Mouse (Mus musculus): ENCODE data around the gene Smtnl2. TPM values are rescaled to one million over a fixed set of nuclear protein-coding genes. Genes with fewer than 3 reads are reported as not detected.

Smtnl2 gene
- 0.08 and 0.16 TPM in 2 replicates for polyA plus RNA-seq (2012; ENCODE audit: low replicate concordance)

DNA sequence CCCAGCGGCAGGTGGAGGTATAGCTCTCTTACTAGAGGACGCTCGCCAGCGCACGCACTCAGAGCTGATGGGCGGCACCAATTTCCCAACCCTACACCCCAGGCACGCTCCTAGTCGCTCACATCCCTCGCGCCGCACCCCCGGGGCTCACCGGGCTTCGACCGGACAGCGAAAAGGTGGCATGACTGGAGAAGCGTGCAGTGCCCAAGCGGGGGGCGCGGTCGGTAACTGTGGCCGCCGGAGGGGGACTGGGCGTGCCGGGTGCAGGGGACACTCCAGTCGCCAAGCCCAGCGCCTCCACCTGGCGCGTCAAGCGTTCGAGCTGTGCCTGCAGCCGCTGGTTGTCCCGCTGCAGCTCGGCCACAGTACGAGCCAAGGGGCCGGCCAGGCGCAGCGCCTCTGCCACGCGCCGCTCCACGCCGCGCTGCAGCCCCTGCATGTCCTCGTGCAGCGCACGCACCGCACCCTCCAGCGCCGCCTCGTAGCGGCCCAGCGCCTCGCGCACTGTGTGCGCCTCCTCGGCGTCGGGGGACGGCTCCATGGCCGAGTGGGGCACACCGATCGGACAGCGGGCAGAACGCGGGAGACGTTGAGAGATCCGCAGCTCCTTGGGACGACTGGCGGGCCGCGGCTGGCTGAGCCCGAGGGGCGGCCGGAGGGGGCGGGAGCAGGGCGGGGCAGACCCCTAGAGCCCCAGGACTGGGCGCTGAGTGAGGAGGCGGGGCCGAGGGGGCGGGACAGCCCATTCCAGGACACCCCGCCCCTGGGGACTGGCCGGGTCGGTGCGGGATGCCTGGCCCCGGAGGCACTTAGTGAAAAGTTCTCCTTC is at the start of gene Smtnl2:
Gene Smtnl2, minus strand, starts transcription at position 621 of the 829 bp plus-strand sequence.

DNA sequence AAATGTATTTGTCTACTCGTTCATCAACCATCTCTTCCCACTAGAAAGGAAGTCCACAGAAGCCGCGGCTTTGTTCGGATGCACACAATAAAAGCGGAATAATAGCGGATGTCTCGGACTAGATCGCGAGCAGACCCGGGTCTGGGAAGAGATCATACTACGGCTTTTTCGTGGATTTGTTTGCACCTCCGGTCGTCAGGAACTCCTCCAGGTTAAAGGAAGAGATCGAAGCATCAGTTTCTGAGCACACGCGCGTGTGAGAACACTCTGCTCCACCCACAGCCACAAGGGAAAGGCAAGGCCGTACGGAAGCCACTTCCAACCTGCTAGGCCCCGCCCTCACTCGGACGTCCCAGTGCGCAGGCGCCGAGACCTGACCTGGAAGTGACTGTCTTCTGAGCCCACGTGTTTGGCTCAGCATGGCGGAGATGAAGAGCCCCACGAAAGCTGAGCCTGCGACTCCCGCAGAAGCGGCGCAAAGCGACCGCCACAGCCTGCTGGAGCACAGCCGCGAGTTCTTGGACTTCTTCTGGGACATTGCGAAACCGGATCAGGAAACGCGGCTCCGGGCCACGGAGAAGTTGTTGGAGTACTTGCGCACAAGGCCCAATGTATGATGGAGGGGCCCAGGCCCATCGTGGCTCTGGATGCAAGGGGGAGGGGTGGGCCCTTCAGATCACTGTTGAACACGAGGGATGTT is 29.6 kb upstream of the Smtnl2 start, which contains the start of gene Mybbp1a:
Gene Mybbp1a, plus strand, starts transcription at position 391 of the 700 bp plus-strand sequence.

GRCm38 (mm10) chr11:72434963-72435693 is 23.6 kb upstream of the Smtnl2 start, which contains the start of gene Ggt6:
TSS of gene Ggt6 (plus strand) at chr11:72435526.

GRCm38 (mm10) chr11:72362347-72362741 is 49.2 kb downstream of the Smtnl2 start, which contains the start of gene Tekt1:
TSS of gene Tekt1 (minus strand) at chr11:72362442.

Other genes with a start within 250 kb of the Smtnl2 start
- 0.10 and 0.28 TPM in 2 replicates for gene Gm43951, start 204.9 kb downstream of the Smtnl2 start, polyA plus RNA-seq (2012; ENCODE audit: low replicate concordance)
- gene 4933427D14Rik, start 204.3 kb downstream of the Smtnl2 start, polyA plus RNA-seq (2012; ENCODE audit: low replicate concordance), result 1.9 and 2.4 TPM in 2 replicates
- 26.6 and 40.1 TPM in 2 replicates for gene Txndc17, start 204.2 kb downstream of the Smtnl2 start, polyA plus RNA-seq (2012; ENCODE audit: low replicate concordance)
- gene Med31, start 196.1 kb downstream of the Smtnl2 start, polyA plus RNA-seq (2012; ENCODE audit: low replicate concordance), result 0.15 and 1.4 TPM in 2 replicates
- gene Slc13a5, start 144.5 kb downstream of the Smtnl2 start, polyA plus RNA-seq (2012; ENCODE audit: low replicate concordance), result not detected in 2 replicates
- gene Xaf1, start 110.1 kb downstream of the Smtnl2 start, polyA plus RNA-seq (2012; ENCODE audit: low replicate concordance), result 2.2 and 3.8 TPM in 2 replicates
- gene Fbxo39, start 97.3 kb downstream of the Smtnl2 start, polyA plus RNA-seq (2012; ENCODE audit: low replicate concordance), result not detected in 2 replicates
- gene Tekt1, start 49.3 kb downstream of the Smtnl2 start, polyA plus RNA-seq (2012; ENCODE audit: low replicate concordance), result not detected in 2 replicates
- gene Ggt6, start 23.8 kb upstream of the Smtnl2 start, polyA plus RNA-seq (2012; ENCODE audit: low replicate concordance), result not detected in 2 replicates
- 53.3 and 73.9 TPM in 2 replicates for gene Mybbp1a, start 29.6 kb upstream of the Smtnl2 start, polyA plus RNA-seq (2012; ENCODE audit: low replicate concordance)
- gene Spns2, start 78.2 kb upstream of the Smtnl2 start, polyA plus RNA-seq (2012; ENCODE audit: low replicate concordance), result 6.0 and 13.3 TPM in 2 replicates
- 22.8 and 35.3 TPM in 2 replicates for gene Spns3, start 138.8 kb upstream of the Smtnl2 start, polyA plus RNA-seq (2012; ENCODE audit: low replicate concordance)
- gene Ube2g1, start 195.6 kb upstream of the Smtnl2 start, polyA plus RNA-seq (2012; ENCODE audit: low replicate concordance), result 19.1 and 36.2 TPM in 2 replicates